Mouse (Mus musculus) lung, adult 18-20 months (tissue): ENCODE results near the gene Atat1.

ENCODE experiments used
- DNase-seq, 2 experiments: peaks; one replicate each; pipeline ENCODE4 v3.0.0; 2022; ENCODE audit warnings: mixed read lengths in 2 of 2

Gene Atat1

DNA sequence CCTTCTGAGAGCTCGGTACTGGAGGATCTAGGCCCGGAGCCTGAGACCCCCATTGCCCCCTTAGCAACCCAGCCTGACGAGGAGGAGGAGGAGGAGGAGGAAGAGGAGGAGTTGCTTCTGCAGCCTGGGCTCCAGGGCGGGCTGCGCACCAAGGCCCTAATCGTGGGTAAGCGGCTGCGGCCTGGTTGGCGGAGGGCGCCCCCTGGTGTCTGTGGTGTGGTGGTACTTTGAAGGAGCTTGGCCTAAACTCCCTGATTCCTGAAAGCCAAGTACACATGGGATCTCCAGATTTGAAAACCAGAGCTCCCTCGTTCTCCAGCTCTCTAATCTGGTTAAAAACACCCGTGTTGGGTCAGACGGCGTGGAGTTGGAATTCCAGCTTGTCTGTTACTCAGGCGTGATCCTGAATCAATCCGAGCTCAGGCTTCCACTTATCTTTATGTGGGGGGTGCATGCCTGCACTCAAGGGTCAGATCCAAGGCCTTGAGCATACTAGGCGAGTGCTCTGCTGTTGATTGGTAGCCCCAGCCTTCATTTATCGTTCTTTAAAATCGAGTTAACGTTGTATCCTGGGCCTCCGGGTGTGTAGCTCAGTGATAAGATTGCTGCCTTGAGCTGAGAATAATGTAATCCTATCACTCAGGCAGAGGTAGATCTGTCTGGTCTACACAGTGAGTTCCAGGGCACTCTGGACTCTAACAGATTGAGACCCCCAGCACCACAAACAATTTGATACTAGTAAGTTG lies 35.9 kb downstream of the Atat1 start:
- DNase-seq: peak; percentile 83 to 88

DNA sequence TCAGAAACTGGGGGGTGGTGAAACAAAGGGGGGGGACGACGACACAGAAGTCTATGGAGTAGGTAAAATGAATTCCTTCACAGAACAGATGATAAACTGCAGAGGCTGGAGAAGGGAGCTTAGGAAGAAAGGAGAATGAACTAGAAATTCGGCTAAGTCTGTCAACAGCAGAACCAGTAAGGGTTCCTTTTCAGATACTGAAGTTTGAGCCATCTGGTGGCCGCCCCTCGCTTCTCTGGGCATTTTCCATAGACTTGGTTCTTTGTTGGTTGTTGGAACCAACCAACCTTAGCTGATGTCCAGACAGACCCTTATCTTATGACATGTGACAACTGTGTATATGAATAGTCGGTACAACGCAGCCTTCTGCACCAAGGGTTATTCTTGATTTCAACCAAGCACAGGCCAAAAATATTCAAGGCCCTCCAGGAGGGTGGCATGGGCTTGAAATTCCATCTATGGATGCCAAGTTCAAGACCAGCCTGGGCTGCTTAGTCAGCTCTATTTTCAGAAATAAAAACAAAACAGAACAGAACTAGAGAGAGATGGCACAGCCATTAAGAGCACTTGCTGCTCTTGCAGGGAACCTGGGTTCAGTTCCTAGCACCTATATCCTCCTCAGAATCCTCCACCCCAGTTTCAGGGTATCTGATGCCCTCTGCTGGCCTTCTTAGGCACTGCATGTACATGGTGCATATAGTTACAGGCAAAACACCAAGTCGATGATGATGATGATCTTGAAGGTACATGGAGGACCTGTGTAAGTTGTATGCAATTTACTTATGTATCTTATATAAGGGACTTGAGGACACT lies 38.8 kb downstream of the Atat1 start:
- no peak for DNase-seq

DNA sequence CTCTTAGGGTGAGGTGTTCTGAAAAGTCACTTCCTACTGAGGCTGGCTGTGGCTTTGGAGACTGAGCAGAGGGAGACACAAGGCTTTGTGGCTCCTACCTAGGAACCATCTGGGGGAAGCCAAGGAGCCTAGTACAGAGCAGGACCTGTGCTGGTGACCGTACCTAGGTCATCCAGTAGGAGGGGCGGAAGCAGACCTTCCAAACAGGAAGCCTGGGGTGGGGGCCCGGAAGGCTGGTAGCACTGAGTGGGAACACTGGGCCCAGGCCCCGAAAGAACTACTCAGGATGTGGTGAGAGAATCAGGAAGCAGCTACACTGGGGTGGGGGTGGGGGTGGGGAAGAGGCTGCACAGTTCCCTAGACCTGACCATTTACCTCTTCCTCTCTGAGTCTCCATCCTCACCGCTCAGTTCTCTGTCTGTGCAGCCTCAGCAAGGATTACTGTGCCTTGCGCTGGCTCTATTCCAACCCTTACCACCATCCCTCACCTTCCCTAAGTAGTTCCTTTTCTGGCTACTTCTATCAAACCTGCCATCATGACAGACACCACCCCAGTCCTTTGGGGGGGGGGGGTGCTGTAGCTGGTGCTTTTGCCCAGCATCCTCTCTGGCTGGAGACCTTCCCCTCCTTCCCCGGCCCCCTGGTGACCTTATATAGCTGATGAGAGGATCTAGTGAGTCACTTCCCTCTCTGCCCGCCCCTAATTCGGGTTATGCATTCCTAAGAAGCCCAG lies 39.6 kb downstream of the Atat1 start:
- DNase-seq: peak; percentile 86 to 88

GRCm38 (mm10) chr17:35869346-35870067 lies 40.4 kb downstream of the Atat1 start:
- DNase-seq: peak; percentile 65 to 67

- no peak for DNase-seq
Measured at GRCm38 (mm10) chr17:35868961-35869345, 40.9 kb downstream of the Atat1 start.

GRCm38 (mm10) chr17:35868165-35868820 lies 41.6 kb downstream of the Atat1 start:
- peak; percentile 56 to 60 for DNase-seq

GRCm38 (mm10) chr17:35866911-35867890 lies 42.7 kb downstream of the Atat1 start:
- DNase-seq: peak; percentile 66 to 71

GRCm38 (mm10) chr17:35866281-35866831 lies 43.5 kb downstream of the Atat1 start:
- peak; percentile 72 to 78 for DNase-seq

DNA sequence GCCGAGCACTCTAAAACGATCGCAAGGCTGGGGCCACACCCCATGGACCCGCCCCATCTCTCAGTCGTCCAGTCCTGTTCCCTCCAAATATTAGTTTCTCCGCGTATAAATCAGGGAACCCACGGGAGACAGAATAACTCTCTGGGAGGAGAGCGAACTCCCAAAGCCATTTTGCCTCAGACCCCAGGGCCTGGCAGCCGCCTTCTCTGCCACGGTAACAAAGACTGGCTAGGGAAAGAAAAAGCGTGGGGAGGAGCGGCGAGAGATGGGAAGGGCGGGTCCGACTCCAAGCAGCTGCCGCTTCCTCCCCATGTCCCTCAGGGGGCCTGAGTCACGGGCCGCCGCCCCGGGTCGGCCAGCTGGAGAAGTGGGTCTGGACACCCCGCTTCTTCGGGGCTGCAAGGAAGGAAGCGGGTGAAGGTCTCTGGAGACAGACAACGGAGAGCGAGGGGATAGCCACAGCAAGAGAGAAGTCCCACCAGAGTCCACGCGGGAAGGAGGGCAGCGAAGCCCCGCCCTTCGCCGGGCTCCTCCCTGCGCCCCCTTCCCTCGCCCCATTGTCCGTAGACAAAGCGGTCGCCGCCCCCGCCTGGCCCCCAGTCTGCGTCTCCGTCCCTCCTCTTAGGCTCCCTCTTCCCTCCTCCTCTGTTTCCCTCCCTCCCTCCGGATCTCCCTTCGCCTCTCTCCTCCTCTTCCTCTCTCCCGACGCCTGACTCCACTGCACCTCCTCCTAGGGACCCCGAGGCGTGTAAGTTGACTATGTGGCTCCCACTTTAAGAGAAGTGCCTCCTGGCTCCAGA lies 44.2 kb downstream of the Atat1 start, which contains the start of gene Ppp1r18:
TSS of gene Ppp1r18 (plus strand) at position 113 of the 800 bp plus-strand sequence.
- DNase-seq: peak; percentile 72 to 75

- no peak for DNase-seq
Measured at GRCm38 (mm10) chr17:35864832-35865353, 45.0 kb downstream of the Atat1 start.

GRCm38 (mm10) chr17:35861198-35861857 lies 48.5 kb downstream of the Atat1 start, which contains the start of gene Nrm:
TSS of gene Nrm (plus strand) at chr17:35861318.
- peak; percentile 92 to 93 for DNase-seq

- DNase-seq: no peak
Measured at GRCm38 (mm10) chr17:35860831-35861197, 49.1 kb downstream of the Atat1 start.

DNA sequence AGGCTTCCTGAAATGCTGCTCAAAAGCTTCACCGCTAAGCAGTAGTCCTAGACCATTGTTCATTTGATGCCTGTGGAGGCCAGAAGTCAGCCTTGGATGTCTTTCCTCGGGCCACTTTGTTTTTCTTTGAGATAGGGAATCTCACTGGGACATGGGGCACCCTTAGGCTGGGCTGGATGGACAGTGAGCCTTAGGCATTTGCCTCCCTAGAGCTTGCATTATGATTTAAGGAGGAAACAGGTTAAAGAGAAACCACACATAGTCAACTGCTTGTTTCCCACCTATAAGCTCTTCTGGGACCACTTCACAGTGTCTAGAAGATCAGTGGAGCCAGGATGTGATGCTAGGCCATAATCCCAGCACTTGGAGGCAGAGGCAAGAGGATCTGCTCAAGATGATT lies 50.0 kb downstream of the Atat1 start:
- no peak for DNase-seq

- DNase-seq: no peak
Measured at GRCm38 (mm10) chr17:35859371-35859770, 50.5 kb downstream of the Atat1 start.

DNA sequence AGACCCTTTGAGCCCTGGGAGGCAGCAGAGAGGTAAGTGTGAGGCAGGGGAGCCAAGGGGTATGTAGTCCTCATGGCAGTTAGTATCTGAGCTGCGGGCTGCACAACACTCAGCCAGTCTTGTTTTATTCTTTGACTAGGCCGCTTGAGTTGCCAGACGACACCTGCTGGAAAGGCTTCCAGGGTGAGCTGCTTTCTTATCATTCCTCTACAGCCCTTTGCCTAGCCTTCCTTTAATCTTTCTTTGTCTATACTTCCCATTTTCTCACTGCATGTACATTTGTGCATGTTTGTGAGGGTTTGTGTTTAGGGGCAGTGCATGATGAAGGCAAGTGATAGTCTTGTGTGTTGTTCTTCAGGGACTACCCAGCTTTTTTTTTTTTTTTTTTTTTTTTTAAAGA lies 58.9 kb downstream of the Atat1 start:
- DNase-seq: no peak

- DNase-seq: no peak
Measured at GRCm38 (mm10) chr17:35848112-35848511, 61.8 kb downstream of the Atat1 start.
